Mouse (Mus musculus) left cerebral cortex, adult 8-10 months (tissue): ENCODE data around the gene Trim29. TPM values are rescaled to one million over a fixed set of nuclear protein-coding genes. Genes with fewer than 3 reads are reported as not detected.

ENCODE experiments used
- DNase-seq, 2 experiments: peaks; one replicate each; pipeline ENCODE4 v3.0.0; 2022; ENCODE audit warnings: low spot score in 2 of 2
- total RNA-seq, 4 experiments: library from RNA; stranded (reverse); gene quantifications; 2 replicates each; pipeline ENCODE4 v1.2.4; 2022

The Trim29 gene
- total RNA-seq = under 1 TPM in 2 of 4 experiments, not detected in 2; 0.27 to 0.42 TPM

DNA sequence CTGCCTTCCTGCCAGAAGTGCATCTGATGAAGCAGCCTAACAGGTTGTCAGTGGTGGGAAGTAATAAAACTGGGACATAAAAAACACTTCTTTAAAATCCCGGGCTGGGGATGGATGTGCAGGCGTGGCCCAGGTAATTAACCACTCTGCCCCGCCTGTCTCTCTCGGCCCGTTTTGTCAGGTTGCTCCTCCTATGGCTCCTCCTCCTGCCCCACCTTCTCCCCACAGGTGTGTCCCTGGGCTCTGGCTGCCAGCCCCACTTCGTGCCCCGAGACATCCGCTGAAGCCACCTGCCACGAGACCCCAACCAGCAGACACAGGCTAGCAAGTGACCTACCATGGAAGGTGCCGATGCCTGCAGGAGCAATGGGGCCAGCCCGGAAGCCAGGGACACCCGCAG, at the start of gene Trim29:
Gene Trim29, plus strand, starts transcription at position 311 of the 400 bp plus-strand sequence.
- no peak for DNase-seq

DNA sequence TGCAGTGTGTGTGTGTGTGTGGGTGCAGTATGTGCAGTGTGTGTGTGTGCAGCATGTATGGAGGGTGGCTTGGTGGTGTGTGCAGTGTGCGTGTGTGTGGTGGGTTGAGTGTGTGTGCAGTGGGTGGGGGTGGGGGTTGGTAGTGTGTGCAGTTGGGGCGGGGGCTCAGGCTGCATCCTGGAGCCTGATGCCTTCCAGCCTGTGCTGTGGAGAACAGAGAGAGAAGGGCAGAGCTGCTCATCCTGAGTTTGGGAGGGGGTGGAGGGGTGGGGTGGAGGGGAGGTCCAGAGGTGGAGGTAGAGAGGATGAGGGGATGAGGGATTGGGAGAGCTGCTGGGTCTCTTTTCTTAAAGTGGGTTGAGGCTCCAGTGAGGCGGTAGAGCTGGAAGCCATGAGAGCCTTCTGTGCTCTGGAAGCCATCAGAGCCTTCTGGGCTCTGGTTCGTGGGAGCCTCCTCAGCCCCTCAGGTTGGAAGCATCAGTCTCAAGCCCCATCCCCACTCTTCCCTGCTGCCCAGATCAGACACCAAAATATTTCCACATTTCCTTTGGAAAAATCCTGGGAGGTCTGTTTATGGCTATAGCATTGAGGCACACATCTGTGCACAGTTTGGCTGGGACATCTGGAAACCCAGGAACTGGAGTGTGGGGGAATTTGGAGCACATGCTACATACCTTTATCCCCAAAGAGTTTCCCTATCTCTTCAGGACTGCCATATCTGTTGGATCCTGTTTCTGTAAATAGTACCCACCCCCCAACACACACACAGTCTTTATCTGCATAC, 49.3 kb upstream of the Trim29 start:
- no peak for DNase-seq

DNA sequence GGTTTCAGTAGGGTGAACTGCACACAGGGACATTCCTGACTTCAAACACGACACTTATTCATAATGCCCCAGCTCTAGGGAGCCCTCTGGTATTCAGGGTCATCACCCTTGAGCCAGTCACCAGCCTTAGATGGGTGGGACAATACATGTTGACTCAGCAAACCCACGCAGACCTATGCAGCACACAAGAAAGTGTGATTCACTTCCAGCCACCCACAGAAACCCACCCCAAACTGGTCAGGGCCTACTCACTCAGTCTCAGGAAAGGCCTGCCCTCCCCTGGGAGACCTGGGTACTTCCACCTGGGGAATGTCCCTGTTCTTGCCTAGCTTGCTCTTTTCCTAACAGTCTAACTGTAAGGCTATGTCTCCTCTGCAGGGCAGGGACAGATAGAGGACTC, 48.7 kb upstream of the Trim29 start:
- peak in 1 of 2 experiments; percentile 26 for DNase-seq

DNA sequence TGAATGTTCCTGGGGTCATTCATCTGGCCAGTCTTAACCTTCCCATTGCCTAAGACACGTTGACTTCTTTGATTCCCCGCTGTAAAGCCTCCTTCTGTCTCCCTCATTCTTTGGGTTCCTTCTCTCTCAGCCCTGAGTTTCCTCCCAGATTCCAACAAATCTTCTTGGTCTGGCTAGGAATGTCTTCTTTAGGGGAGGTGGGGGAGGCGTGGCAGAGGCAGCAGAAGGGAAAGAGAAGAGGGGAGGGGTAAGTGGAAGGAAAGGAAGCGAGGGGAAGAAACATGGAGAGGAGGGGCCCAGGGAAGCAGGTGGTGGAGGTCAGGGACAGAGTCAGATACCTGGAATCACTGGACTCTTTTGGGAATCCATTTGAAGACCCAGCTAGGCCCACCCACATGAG, 48.3 kb upstream of the Trim29 start:
- DNase-seq = no peak

DNA sequence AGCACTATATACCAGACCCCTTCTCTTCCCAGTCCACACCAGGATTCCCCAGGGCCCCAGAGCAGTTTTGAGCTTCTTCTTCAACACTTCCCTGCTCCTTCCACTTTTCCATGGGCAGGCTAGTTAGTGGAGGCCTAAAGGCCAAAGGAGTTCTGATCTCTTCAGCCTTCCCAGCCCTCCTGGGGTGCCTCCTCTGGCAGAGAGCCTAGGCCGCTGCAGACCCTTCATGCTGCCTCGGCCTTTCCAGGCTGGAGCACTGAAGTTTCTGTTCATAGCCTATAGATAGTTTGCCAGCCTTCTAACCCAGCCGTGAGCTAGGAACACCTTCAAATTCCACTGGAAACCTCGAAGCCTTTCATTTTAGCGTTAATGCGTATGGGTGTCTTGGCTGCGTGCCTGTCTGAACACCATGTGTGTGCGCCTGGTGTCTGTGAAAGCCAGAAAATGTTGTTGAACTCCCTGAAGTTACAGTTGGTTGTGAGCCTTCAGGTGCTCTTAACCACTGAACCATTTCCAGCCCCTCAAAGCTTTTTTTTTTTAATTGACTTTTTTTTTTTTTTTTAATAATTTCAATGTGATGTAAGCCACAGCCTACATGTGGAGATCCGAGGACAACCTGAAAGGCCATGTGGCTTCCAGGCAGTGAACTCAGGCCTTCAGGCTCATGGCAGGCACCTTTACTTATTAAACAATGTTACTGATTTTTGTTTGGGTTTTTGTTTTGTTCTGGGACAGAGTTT, 47.7 kb upstream of the Trim29 start:
- DNase-seq = no peak

DNA sequence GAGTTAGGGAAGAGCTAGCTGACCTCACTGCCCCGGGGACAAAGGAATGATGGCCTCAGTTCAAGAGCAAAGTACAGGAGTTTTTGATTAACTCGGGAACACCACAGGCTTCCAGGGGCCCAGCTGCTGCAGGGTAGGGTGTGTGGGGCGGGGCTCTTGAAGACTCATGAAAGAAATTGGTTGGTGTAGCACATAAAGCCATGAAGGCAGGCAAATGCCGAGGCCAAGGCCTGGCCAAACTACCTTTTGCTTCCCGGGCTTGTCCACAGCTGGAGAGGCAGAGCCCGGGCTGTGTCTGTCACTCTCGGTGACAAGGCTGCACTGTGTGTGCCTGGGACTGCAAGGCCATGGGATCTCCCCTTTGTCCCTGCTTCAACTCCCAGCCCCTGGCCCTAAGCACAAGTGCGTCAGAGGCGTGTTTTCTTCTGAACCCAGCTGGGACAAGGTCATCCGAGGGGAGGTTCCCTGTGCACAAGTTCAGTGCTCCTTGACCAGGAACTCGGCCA, 46.6 kb upstream of the Trim29 start:
- DNase-seq = no peak

DNA sequence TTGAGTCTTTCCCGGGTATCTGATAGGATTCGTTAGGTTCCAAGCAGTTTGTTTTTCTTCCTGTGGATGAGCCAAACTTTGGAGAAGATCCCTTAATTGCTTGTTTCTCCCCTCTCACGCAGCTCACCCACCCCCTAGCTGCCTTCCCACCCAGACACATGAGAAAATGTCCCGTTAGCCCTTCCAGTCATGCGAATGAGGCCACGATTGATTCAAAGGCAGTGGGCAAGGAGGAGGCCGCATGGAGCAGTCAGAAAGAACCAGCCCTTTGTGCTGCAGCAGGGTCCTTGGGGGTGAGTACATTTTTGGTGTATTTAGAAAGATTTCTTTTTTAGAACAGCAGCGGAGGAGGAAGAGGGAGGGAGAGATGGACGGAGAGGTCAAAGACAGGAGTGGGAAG, 45.5 kb upstream of the Trim29 start:
- DNase-seq = no peak

DNA sequence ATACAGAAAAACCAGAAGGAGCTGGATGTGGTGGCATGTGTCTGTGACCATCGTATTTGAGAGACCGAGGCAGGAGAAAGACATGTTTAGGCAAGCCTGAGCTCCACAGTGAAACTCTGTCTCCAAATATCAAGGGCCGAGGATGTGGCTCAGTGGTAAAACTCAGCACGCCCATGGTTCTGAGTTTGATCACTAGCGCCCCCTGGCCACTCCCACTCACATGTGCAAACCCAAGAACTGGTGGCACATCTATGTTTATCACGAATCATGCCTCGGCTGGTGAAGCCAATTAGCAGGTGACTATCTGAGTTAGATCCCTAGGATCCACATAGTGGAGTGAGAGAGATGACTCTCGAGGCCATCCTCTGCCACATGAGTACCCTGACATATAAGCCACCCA, 43.3 kb upstream of the Trim29 start:
- DNase-seq = no peak

DNA sequence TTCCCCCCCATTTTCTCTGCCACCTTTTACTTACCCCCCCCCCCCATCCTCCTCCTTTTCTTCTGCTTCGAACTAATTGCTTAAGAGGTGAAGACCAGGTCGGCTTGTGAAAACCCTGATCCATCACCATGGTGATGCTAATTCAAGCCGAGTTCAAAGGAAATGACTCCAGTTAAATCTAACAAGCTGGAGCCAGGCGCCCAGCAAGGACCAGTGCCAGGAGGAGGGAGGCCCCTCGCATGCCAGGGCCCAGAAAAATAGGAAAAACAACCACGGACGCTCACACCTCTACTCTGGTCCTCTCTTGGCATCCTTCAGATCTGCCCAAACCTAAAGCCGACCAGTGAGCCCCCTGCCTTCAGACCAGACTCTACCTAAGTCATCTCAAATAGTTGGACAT, 41.5 kb upstream of the Trim29 start:
- peak in 1 of 2 experiments; percentile 52 for DNase-seq

DNA sequence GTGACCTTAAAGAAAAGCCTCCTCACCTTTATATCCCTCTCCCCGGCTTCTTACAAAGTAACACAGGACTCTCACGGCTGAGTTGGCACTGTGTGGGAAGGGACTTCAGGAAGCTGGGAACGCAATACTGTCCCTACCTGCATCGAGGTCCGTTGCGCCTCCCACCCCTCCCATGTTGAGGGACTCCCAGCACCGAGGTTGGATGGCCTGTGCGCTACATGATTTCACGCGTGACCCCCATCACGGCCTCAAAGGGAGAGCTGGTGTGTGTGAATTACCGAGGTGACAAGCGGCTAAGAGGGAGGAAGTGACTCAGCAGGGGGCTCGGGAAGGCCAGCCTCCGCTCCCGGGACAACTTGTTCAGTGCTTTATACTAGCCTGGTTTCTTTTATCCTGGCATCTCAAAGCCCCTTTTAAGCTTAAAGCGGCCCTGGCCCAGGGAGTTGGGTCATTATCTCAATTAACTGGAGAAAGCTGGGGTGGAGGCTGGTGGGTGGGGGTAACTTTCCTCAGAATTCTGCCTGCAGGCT, 39.9 kb upstream of the Trim29 start:
- peak in 1 of 2 experiments; percentile 51 for DNase-seq

DNA sequence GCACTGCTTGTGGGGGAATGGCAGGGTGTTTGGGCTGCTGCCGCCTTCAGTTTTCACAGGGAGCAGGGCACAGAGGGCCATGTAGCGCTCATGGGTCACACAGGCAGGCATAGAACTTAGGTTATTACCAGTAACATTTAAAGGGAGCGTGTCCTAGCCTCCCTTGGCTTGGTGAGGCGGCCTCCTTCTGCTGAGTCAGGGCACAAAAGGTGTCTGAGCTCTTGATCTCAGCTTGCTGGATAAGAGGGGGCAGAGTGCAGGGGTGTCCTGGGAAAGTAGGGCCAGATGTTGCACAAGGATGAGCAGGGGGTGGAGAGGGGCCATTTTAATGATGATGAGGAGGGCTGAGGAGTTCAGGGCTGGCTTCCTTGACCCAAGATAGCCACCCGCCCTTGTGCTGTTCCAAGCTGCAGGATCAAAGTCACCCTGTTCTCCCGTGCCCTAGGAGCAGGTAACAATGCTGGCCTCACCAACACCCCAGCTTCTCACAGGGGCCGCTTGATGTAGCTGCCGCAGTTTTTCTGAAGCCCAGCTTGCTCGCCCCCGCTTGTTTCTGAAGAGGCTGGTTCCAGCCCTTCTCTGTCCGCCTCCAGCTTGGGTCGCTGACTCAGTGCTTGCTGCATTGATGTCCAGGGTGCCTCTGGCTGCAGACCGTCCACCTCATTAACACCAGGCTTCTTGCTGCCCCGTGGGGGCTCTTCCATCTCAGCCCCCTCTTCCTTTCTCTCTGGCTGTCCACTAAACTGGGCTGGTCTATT, 38.7 kb upstream of the Trim29 start:
- DNase-seq = no peak

DNA sequence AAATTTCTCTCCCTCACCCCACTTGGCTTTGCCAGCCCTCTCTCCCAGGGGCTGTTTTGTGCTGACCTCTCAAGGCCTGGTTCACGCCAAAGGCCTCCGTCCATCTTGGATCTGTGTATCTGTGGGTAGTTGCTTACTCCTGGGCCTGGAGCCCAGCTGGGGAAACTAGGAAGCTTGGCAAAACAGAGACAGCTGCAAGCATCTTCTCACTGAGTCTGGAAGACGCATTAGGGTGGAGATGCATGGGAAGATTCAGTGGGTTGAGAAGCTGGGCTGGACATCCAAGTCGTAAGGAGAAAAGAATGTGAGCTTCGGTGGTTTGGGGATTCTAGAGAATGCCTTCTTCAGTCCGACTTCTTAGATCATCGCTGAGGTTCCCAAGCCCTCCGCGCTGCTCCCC, 36.9 kb upstream of the Trim29 start:
- no peak for DNase-seq

DNA sequence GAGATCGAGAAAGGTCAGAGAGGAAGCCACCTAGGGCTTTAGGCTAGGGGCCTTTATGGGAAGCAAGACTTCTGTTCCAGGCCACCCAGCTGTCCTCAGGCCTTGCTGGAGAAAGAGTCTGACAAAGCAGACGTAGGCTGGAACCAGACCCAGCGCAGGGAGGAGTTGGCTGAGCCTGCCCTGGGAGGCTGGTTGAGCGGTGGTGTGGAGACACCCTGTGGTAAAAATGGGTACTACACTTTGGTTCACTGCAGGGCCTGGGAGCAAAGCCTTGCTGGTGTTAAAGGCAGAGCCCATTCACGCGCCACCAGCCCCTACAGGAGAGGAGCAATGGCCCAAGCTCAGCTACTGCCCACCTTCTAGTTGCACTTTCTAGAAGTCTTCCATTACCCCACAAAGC, 26.4 kb upstream of the Trim29 start:
- DNase-seq = peak; percentile 54 to 62

DNA sequence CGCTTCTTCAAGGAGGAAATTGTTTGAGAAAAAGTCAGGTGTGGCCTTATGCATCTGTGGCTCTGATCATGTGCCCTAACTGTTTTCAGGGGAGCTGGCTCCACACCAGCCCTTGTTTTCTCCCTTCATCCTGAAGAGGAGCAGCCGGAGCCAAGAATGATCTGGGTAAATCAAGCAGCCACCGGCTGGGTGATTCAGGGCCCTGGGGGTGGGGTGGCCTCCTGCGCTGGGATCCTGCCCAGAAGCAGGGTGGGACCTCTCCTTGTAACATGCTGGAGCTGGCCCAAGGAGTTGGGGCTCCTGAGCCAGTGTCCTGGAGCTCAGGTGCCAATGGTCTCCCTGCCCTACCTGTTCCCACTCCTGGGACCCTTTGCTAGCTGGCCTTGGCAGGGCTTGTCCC, 25.4 kb upstream of the Trim29 start:
- DNase-seq = no peak

DNA sequence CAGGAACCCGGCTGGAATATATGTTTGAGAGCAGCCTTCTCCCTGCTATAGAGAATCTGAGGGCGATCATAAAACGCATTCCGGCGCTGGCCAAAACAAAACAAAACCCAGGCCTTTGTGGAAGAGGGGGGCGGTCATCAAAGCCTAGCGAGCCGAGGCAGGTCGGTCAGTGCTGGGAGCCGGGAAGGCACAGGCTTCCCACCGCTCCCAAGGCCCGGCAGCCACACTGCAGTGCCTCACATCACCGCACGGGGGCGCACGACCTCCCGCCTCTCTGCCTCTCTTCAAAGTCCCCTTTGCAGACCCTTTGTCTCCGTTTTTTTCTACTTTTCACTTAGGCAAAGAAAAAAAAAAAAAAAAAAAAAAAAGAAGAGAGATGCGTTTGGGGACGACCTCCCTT, 23.8 kb upstream of the Trim29 start:
- peak in 1 of 2 experiments; percentile 62 for DNase-seq

DNA sequence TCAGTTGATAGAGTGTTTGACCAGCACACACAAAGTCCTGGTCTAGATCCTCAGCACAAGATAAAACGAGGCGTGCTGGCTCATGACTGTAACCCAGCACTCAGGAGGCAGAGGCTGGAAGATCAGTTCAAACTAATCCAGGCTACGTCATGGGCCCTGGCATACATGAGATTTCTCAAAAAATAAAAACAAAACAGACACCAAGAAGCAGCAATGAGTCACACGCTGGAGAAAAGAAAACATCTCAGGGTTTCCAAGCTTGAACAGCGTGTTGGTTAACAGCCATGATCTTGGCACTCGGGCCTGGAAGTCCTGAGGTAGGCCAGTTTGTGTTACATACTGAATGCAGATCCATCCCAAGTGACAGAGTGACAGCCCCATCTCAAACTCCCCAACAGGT, 17.6 kb upstream of the Trim29 start:
- DNase-seq = no peak

DNA sequence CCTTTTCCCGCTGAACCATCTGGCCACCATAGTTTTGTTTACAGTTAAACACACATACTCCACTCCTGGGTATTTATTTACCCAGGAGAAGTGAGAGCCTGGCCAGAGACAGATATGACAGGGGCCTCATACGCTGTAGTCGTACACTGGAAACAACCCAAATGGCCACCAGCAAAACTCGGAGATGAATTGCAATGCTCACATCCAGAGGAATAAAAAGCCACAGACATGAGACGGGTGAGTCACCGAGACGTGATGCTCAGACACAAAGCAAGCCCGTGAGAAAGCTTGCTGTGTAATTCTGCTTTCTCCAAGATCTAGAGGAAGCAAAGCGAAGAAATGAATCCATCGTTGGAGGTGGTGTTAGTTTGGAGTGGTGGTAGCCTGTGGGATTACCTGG, 10.3 kb upstream of the Trim29 start:
- DNase-seq = peak in 1 of 2 experiments; percentile 27

DNA sequence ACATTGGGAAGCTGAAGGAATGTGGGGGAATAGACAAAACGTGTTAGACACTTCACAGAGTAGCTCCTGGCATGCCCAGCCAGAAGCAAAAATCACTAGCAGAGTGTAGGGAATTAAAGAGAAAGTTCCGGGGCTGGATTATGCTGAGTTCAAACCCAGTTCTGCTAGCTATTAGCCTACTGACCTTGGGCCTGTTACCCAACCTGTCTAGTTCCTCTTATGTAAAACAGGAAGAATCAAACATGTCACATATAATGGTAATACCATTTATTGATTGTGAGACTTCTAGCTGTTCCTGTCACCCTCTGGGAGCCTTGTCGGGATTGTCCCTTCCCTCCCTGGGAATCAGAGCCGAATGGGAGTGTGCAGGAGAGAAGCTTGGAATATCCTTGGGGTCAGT, 7.7 kb upstream of the Trim29 start:
- DNase-seq = no peak

DNA sequence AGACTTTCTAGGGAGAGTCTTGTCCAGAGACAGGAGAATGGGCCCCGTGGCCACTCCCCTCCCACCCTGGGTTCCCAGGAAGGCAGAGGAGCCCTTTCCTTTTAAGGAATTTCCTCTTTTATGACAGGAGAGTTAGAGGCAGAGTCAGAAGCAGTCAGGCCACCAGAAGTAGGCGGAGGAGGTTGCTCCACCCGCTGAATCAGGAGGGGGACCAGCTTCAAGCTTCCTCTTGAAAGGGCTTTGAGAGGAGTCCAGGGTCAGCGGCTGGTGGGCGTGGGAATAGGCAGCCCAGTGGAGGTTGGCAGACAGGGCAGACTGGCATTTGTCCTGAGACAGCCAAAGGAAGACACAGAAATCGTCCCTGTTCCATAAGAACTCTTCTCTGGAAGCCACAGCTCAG, 4.8 kb upstream of the Trim29 start:
- DNase-seq = no peak

DNA sequence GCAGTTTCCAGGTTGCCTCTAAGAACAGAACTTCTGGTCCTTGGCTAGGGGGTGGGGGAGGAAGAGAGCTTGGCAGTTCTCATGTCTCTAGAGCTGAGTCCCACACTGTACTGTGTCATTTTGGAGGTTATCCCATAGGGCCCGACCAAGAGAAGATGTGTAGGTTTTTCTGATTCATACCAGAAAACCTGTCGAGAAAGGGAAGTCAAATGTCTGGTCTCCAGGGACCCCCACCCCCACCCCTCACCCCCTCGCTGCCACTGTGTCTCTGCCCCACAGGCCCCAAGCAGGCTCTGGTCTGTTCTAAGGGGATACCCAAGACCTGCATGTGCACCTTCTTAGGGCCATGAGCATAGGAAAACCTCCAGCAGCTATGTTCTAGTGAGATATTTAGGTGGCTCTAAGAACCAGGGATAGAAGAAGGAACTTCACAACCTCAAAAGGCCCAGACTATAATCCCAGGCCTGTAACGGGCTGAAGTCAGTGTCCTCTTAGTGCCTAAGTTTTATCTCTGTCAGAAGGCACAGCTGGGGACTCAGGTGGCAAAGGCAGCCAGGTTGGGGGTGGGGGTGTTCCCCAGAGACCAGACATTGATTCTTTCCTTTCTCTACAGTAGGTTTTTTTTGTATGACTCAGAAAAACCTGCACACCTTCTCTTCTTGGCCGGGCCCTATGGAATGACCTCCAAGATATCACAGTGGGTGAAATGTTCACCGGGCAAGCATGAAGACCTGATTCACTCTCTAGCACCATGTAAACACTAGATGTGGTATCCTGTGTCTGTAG, 1.4 kb upstream of the Trim29 start:
- DNase-seq = no peak

DNA sequence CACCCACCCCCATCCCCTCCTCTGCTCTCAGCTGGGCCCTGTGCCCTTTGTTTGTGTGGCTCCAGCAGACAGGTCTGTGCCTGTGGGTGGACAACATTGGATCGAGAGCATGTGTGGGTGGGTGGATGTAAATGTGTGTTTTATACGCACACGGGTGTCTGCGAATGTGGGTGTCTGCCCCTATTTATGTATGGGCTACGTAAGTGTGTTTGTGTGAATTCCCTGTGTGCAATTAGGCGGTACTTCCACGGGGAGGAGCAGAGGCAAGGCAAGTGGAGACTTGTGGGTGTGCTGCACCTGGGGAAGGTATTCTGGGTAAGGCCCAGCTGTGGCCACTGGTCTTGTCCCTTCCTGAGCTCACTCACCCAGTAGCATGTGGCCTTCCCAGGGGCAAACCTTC, 1.5 kb downstream of the Trim29 start:
- DNase-seq = peak in 1 of 2 experiments; percentile 61
